Mouse (Mus musculus) midbrain, embryonic 11.5 days (tissue): ENCODE data around the gene Ptpn14. TPM values are rescaled to one million over a fixed set of nuclear protein-coding genes. Genes with fewer than 3 reads are reported as not detected.
"Not testable (repeated sequence)": the region's sequence is repeated elsewhere in the genome, so short reads cannot be mapped to it uniquely, and the experiment has no call there.

Experiments used
- ATAC-seq: fragments of 200-750 bp; cut with Nextera tagmentation; 2 replicates; pipeline ENCODE4 v1.8.0; 2017; ENCODE audit warnings: moderate TSS enrichment, moderate library complexity; ENCODE audit not compliant: low FRiP score
- DNase-seq: peaks from one replicate; pipeline ENCODE4 v3.0.0; 2015; ENCODE audit warnings: low spot score; ENCODE audit errors: missing footprints
- H3K27ac ChIP-seq: fragments of 300-500 bp; sonication (generic); 2 replicates; pipeline ENCODE4 v1.5.1; 2014; ENCODE audit warnings: low read depth, low read length
- H3K27me3 ChIP-seq: fragments of 300-500 bp; sonication (generic); 2 replicates; pipeline ENCODE4 v1.6.1; 2014; ENCODE audit warnings: mild to moderate bottlenecking, low read length, moderate library complexity, mixed read lengths; ENCODE audit not compliant: control insufficient read depth, insufficient read depth
- H3K36me3 ChIP-seq: fragments of 300-500 bp; sonication (generic); 2 replicates; pipeline ENCODE4 v1.6.1; 2014; ENCODE audit warnings: mild to moderate bottlenecking, low read length, moderate library complexity, mixed read lengths; ENCODE audit not compliant: control insufficient read depth, insufficient read depth
- H3K4me1 ChIP-seq: fragments of 300-500 bp; sonication (generic); 2 replicates; pipeline ENCODE4 v1.6.1; 2014; ENCODE audit warnings: low read length; ENCODE audit not compliant: control insufficient read depth, insufficient read depth
- H3K4me2 ChIP-seq: fragments of 300-500 bp; sonication (generic); 2 replicates; pipeline ENCODE4 v1.6.1; 2014; ENCODE audit warnings: mild to moderate bottlenecking, moderate library complexity
- H3K4me3 ChIP-seq: fragments of 300-500 bp; sonication (generic); 2 replicates; pipeline ENCODE4 v1.5.1; 2014; ENCODE audit warnings: low read depth, low read length
- H3K9ac ChIP-seq: fragments of 300-500 bp; sonication (generic); 2 replicates; pipeline ENCODE4 v1.6.1; 2014; ENCODE audit warnings: low read length
- H3K9me3 ChIP-seq: fragments of 300-500 bp; sonication (generic); 2 replicates; pipeline ENCODE4 v1.6.1; 2016; ENCODE audit warnings: low read length; ENCODE audit not compliant: control insufficient read depth
- WGBS: fragments of 180-500 bp; shearing (Covaris S2); extraction: QIAGEN DNeasy Blood & Tissue Kit; methylation state at CpG from one replicate; pipeline ENCODE4 v1.1.7; 2014; 5-methylcytosine and 5-hydroxymethylcytosine counted together
- polyA plus RNA-seq: library from polyadenylated mRNA; unstranded; fragments of >200 nt; fragmentation: Nextera tagmentation; extraction: Ambion mirVana; gene quantifications from 2 replicates; pipeline ENCODE4 v1.2.1, GENCODE M21; 2014

Gene Ptpn14
- polyA plus RNA-seq = 4.3 TPM in 2 replicates

- Histone ChIP-seq H3K9me3 (no peaks in the 10 kb centered on the region), H3K4me2 (peak within 1 kb of the TSS; percentile 94), H3K4me3 (peak within 1 kb of the TSS; percentile 63), H3K36me3 (no peaks in the 10 kb centered on the region), H3K27ac (peak within 1 kb of the TSS; percentile 48), H3K9ac (peak within 1 kb of the TSS; percentile 79), H3K4me1 (peaks cover 21% of the 10 kb centered on the region), H3K27me3 (peaks cover 13% of the 10 kb centered on the region)
- under 1% methylated on average over 80 of the region's 98 CpGs for WGBS
- DNase-seq (peak; percentile 98), ATAC-seq (peak; percentile 95)
Measured at GRCm38 (mm10) chr1:189727884-189728783, at the start of gene Ptpn14. Gene Ptpn14 (plus strand): TSS chr1:189728268.

- WGBS = 96% methylated on average over 3 of the region's 3 CpGs
- Histone ChIP-seq H3K9ac (no peak overlapping the region), H3K27me3 (no peaks in the 10 kb centered on the region), H3K4me2 (no peak overlapping the region), H3K4me1 (no peaks in the 10 kb centered on the region), H3K4me3 (no peak overlapping the region), H3K27ac (no peak overlapping the region), H3K36me3 (peaks cover 27% of the 10 kb centered on the region), H3K9me3 (no peaks in the 10 kb centered on the region)
- ATAC-seq (no peak), DNase-seq (peak; percentile 78)
Measured at GRCm38 (mm10) chr1:189679555-189679954, 48.5 kb upstream of the Ptpn14 start.

DNA sequence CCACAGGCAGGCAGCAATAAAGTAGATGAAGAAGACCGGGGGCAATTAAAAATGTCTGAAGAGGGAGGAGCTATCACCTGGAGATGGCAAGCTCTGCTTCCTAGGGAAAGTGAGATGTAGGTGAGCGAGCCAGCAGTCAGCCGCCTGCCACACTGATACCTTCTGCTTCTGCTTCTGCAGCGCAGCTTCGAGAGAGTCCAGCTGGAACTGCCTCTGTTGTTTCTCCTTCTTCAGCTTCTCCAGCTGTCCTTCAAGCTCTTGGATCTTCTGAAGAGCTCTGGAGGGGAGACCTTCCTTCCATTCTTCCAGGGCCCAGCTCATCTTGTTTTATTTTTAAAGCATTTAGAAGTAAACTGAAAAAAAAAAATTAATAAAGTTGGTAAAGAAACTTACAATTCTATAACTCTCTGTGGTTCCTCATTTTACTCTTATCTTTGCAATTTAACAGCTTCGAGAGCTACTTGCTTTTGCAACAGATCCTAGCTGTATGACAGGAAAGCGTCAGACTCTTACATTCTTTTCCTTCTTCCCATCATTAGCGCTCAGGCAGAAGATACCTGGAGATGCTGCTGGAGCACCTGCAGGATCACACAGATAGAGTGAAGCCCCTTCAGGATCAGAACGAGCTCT, 43.2 kb upstream of the Ptpn14 start:
- WGBS = 97% methylated on average over 9 of the region's 9 CpGs
- no peak for ATAC-seq
- no peaks in the 10 kb centered on the region for H3K27me3 ChIP-seq
- H3K4me2 ChIP-seq = no peak overlapping the region
- H3K36me3 ChIP-seq = peaks cover 19% of the 10 kb centered on the region; the same call in 1 of the 2 replicates
- no peak for DNase-seq
- no peaks in the 10 kb centered on the region for H3K9me3 ChIP-seq
- H3K27ac ChIP-seq = no peak overlapping the region
- H3K9ac ChIP-seq = no peak overlapping the region
- no peak overlapping the region for H3K4me3 ChIP-seq
- H3K4me1 ChIP-seq = peaks cover 19% of the 10 kb centered on the region

- Histone ChIP-seq H3K36me3 (peaks cover 19% of the 10 kb centered on the region; the same call in 1 of the 2 replicates), H3K4me3 (no peak overlapping the region), H3K4me2 (peak overlapping the region; percentile 79), H3K9ac (no peak overlapping the region), H3K4me1 (peaks cover 23% of the 10 kb centered on the region), H3K27ac (no peak overlapping the region), H3K9me3 (no peaks in the 10 kb centered on the region), H3K27me3 (no peaks in the 10 kb centered on the region)
- no peak for DNase-seq
- no peak for ATAC-seq
- WGBS = 93% methylated on average over 6 of the region's 6 CpGs
Measured at GRCm38 (mm10) chr1:189686025-189686424, 42.0 kb upstream of the Ptpn14 start.

DNA sequence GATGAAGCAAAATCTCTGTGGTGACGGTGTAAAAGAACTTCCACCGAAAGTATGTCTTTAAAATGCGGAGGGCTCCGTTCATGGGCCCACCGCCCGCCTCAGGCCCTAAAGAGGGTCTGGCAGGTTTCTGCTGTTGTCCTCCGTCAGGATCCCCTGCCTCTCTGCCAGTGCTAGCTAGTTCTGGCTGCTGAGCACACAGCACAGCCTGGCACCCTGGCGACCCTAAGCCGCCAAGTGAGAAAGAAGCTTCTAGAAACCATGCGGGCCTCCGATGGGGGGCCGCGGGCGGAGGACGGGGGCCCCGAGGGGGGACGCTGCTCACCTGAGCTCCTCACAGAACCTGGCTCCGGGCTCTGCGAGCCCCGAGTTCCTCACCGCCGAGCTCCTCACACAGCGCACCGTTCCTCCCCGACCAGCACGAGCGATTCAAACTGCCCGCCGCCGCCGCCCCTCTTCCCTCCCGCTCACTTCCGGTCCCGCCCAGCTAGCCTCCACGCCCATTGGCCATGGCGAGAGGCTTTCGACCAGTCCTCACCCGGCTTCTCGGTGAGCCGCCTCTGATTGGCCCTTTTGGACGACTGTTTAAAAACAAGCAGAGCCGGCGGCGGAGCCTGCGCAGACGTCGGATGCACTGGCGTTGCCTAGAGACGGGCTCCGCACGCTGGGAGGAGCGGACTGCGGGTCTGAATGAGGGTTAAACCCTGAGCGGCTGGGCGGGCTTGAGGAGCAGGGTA, 40.2 kb upstream of the Ptpn14 start, which contains the start of gene Cenpf:
Gene Cenpf (minus strand): TSS at position 433 of the 734 bp plus-strand sequence.
- Histone ChIP-seq H3K4me3 (peak within 1 kb of the TSS; percentile 68), H3K27me3 (no peaks in the 10 kb centered on the region), H3K9ac (peak within 1 kb of the TSS; percentile 82), H3K4me1 (peaks cover 23% of the 10 kb centered on the region), H3K36me3 (peaks cover 17% of the 10 kb centered on the region; the same call in 1 of the 2 replicates), H3K4me2 (peak within 1 kb of the TSS; percentile 79), H3K9me3 (no peaks in the 10 kb centered on the region), H3K27ac (peak within 1 kb of the TSS; percentile 37)
- peak; percentile 99 for DNase-seq
- ATAC-seq = peak; percentile 100
- under 1% methylated on average over 55 of the region's 55 CpGs for WGBS

- no peak for DNase-seq
- peak overlapping the region; percentile 53 for H3K4me2 ChIP-seq
- peak overlapping the region; percentile 68 for H3K4me3 ChIP-seq
- peak overlapping the region; percentile 53 for H3K9ac ChIP-seq
- peak overlapping the region; percentile 37; the same call in 1 of the 2 replicates for H3K27ac ChIP-seq
- H3K9me3 ChIP-seq = no peaks in the 10 kb centered on the region
- H3K27me3 ChIP-seq = no peaks in the 10 kb centered on the region
- H3K36me3 ChIP-seq = peaks cover 14% of the 10 kb centered on the region; the same call in 1 of the 2 replicates
- WGBS = under 1% methylated on average over 15 of the region's 15 CpGs
- ATAC-seq = no peak; the same call in 1 of the 2 replicates
- H3K4me1 ChIP-seq = peaks cover 23% of the 10 kb centered on the region
Measured at GRCm38 (mm10) chr1:189688388-189688750, 39.7 kb upstream of the Ptpn14 start.

GRCm38 (mm10) chr1:189689050-189689833, 38.8 kb upstream of the Ptpn14 start:
- H3K27me3 ChIP-seq = no peaks in the 10 kb centered on the region
- peak overlapping the region; percentile 37 for H3K27ac ChIP-seq
- H3K4me2 ChIP-seq = peak overlapping the region; percentile 53
- peak overlapping the region; percentile 68 for H3K4me3 ChIP-seq
- peaks cover 23% of the 10 kb centered on the region for H3K4me1 ChIP-seq
- WGBS = 22% methylated on average over 4 of the region's 4 CpGs
- no peaks in the 10 kb centered on the region for H3K9me3 ChIP-seq
- peak overlapping the region; percentile 53 for H3K9ac ChIP-seq
- DNase-seq (peak; percentile 88), ATAC-seq (no peak)
- H3K36me3 ChIP-seq = peaks cover 6% of the 10 kb centered on the region; the same call in 1 of the 2 replicates

- ATAC-seq, DNase-seq, H3K27ac ChIP-seq, H3K4me3 ChIP-seq, H3K4me2 ChIP-seq, H3K9ac ChIP-seq, H3K36me3 ChIP-seq, H3K9me3 ChIP-seq, H3K27me3 ChIP-seq: not testable (repeated sequence)
- WGBS = 44% methylated on average over 3 of the region's 3 CpGs
- peaks cover 12% of the 10 kb centered on the region for H3K4me1 ChIP-seq
Measured at GRCm38 (mm10) chr1:189692442-189692841, 35.6 kb upstream of the Ptpn14 start.
